Mouse (Mus musculus): Measurements from ENCODE around the gene Tigd3. TPM values are rescaled to one million over a fixed set of nuclear protein-coding genes. Genes with fewer than 3 reads are reported as not detected.
A peak's percentile ranks its signal among the peaks of the same experiment; 100 is the strongest.
"Not testable (repeated sequence)": the region's sequence is repeated elsewhere in the genome, so short reads cannot be mapped to it uniquely, and the experiment has no call there.

The Tigd3 gene
- total RNA-seq, 2 experiments from 2014 or later = 0.90 to 1.1 TPM

- DNase-seq (ENCODE audit: low spot score in 2 of 2) = no peak
Observed at GRCm38 (mm10) chr19:5922119-5922942, 28.4 kb upstream of the Tigd3 start.

GRCm38 (mm10) chr19:5921715-5922114, 27.8 kb upstream of the Tigd3 start:
- DNase-seq (ENCODE audit: low spot score in 2 of 2) = no peak

DNA sequence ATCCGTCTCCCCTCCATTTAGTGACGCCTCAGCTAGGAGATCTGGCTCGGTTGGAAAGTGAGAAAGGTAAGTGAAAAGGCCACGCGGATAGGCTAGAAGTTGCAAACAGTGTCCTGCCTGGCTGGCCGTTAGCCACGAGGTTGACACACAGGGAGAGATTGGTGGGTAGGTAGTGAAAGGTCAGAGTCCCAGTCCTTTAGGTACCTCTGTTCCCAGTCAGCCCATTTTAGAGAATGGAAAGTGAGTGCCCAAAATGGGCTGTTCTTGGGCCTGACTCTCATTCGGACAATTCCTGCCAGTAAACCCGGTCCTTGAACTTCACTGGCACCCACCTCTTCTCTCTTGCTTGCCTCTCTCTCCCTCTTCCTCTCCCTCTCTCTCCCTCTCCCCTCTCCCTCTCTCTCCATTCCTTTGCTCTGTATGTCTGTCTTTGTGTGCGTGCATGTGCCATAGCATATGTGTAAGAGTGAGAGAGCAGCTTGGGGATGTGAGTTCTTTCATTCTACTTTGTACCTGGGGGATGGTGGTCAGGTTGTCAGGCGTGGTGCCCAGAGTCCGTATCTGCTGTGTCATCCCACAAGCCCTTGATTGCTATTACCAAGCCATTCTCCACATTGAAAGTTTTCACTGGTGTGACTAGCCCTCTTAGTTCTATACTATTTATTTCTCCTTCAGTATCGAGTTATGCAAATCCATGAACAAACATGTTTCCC, 19.2 kb upstream of the Tigd3 start, which contains the start of gene Dpf2:
Gene Dpf2, minus strand, starts transcription at position 4 of the 713 bp plus-strand sequence.
- DNase-seq (ENCODE audit: low spot score in 2 of 2) = no peak

GRCm38 (mm10) chr19:5912103-5913006, 18.4 kb upstream of the Tigd3 start:
- DNase-seq (ENCODE audit: low spot score in 2 of 2) = peak; percentile 97 to 98

GRCm38 (mm10) chr19:5911430-5912102, 17.6 kb upstream of the Tigd3 start:
- DNase-seq (ENCODE audit: low spot score in 2 of 2) = no peak

- no peak for DNase-seq (ENCODE audit: low spot score in 2 of 2)
Observed at GRCm38 (mm10) chr19:5910221-5910620, 16.3 kb upstream of the Tigd3 start.

- DNase-seq (ENCODE audit: low spot score in 2 of 2) = no peak
Observed at GRCm38 (mm10) chr19:5907275-5907674, 13.3 kb upstream of the Tigd3 start.

DNA sequence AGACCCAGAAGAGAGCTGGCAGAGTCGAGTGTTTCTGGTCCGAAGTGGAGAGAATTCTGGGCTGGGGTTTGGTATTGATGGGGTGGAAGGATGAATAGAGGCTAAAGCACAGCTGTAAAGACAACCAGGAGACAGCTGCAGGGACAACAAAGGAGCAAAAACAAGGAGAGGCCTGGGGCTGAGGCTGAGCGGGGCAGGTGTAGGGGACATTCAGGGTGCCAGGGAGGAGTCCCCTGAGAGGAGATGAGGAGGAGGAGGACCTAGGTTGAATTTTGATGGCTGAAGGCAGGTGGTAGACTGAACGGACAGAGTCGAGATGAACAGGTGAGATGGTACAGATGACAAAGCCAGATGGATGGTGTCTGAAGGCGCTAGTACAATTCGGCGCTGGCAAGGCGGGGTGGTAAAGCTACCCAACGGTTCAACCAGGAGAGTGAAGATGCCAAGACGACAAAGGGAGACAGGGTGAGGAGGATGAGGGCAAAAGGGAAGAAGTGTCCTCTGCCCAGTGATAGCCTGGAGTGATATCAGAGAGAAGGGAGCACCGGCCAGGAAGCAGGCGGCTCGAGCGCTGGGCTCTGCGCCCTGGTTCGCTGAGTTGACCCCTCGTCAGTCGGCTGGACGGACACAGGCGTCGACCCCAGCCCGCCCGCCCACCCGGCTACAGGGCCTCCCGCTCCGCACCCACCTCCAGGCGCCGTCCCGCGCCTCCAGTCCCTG, 507 bp downstream of the Tigd3 start:
- no peak for DNase-seq (ENCODE audit: low spot score in 2 of 2)

GRCm38 (mm10) chr19:5892735-5893134, 1.2 kb downstream of the Tigd3 start:
- no peak for DNase-seq (ENCODE audit: low spot score in 2 of 2)

GRCm38 (mm10) chr19:5892262-5892661, 1.7 kb downstream of the Tigd3 start:
- no peak for DNase-seq (ENCODE audit: low spot score in 2 of 2)

DNA sequence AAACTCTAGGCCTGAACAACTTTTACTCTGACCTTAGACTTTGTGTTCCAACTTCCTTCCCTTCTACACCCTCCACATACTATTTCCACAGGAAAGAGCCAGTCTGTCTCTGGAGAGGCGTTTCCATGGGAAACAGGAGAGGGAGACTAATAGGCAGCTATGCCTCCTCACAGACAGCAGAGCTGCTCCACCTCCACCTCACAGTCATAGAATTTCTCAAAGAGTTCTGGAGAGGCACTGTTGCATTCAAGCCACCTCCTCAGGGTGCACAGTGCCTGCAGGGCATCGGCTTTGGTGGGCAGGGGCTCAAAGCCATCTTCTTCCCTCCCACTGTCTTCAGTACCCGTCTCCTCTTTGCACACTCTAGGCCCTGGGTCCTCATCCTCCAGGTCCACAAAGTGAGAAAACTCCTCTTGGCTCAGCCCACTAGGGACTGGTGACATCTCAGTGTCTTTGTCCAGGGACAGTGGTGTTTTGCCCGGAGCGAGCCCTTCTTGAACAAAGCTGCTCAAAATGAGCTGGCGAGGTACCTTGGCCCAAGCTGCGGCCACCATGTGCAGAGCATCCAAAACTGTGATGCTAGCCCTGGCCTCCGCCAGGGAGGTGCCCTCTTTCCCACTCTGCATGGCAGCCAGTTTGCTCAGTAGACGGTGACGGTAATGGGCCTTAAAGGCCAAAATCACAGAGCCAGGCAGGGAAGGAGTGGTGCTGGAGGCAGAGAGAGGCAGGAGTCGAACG, 2.3 kb downstream of the Tigd3 start:
- no peak for DNase-seq (ENCODE audit: low spot score in 2 of 2)

DNA sequence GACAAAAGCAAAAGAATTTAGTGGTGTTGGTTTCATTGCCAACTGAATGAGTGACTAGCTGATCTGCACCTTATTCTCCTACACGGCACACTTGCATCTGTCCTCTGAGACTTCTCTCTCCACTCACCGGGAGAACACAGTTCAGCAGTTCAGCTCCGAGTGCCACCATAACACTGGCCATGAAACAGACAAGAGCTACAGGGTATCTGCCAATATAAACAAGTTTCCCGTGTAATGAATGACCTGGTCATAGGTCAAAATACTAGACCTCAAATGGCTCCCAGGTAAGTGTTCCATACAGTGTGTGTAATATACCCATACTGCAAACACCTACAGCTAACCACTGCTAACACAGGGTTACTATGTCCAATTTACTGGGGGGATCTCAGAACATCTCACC, 4.7 kb downstream of the Tigd3 start:
- DNase-seq (ENCODE audit: low spot score in 2 of 2) = no peak

- no peak for DNase-seq (ENCODE audit: low spot score in 2 of 2)
Observed at GRCm38 (mm10) chr19:5887234-5887815, 6.6 kb downstream of the Tigd3 start.

DNA sequence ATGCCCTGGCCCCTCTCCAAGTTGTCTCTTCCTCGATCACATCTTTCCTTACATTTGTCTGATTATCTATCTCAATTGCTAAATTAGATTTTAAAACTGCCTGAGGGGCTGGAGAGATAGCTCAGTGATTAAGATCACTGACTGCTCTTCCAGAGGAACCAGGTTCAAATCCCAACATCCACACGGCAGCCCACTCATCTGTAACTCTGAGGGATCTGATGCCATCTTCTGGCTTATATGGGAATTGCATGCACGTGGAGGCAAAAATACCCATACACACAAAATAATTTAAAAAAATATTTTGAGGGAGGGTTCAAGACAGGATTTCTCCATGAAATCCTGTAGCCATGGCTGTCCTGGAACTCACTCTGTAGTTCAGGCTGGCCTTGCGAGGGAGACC, 8.1 kb downstream of the Tigd3 start:
- no peak for DNase-seq (ENCODE audit: low spot score in 2 of 2)

DNA sequence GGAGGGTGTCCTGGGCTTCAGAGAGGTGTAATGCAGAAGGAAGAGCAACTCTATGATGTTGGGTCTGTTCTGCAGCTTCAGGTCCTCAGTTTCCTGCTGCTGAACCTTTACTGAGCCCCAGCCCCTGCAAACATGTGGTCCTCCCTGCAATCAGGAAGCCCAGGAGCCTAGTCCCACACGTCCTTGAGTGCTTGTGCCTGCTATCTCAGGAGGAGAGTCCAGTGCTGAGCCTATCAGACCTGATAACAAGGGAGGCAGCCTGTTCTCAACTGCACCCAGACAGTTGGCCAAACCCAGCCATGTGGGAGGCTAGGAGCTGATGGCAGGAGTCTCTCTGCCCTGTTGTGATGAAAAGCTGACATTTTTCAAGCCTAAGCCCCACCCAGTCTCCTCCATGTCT, 10.0 kb downstream of the Tigd3 start:
- peak in 1 of 2 experiments; percentile 14 for DNase-seq (ENCODE audit: low spot score in 2 of 2)

GRCm38 (mm10) chr19:5882079-5882478, 11.9 kb downstream of the Tigd3 start:
- DNase-seq (ENCODE audit: low spot score in 2 of 2) = not testable (repeated sequence)

DNA sequence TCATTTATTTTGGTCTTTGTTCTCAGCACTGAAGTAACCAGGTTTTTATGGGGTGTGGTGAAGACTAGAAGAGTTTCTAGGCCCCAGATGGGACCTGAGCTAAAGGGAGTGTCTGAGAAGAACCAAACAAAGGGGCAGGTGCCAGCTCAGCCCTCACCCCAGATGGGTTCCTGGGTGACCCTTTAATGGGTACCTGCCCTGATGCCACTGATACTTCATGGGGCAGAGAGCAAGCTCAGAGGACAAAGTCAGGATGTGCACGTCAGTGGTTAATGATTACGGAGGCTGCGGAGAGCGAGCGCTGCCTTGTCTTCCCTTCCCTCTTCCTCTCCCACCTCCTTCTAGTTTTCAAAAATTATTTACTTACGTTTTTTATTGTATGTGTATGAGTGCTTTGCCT, 12.8 kb downstream of the Tigd3 start:
- no peak for DNase-seq (ENCODE audit: low spot score in 2 of 2)

DNA sequence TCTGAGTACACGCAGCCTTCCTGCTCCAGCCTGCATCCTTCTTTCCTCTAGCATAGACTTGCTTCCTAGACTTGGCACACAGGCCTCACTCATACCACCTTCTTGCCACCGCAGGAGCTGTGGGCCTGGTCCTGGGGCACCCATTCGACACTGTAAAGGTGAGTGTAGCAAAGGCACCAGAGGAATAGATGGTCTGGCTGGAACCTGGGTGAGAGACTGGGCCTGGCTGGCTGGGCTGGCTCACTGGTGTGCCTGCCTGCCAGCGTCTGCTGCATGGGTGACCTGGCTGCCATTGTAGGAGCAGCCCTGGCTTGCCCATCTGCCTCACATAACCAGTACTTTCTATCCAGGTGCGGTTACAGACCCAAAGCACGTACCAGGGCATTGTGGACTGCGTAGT, 14.2 kb downstream of the Tigd3 start:
- no peak for DNase-seq (ENCODE audit: low spot score in 2 of 2)

DNA sequence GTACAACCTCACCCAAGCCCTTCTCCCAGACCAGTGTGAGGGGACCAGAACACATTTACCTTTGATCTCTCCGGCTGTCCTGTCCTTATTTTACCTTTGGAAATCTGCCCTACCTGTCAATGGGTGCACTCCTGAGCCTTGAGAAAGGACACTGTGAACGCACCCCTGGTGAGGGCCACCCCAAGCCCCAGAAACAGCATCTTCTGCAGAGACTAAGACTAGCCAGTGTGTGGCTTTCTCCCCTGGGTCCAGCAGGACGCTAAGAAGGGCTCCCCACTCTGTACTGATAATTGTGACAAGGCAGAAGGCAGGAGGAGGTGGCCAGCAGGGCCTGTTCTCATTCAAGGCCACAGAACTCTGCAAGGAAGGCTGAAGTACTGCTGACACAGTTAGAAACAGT, 15.0 kb downstream of the Tigd3 start:
- DNase-seq (ENCODE audit: low spot score in 2 of 2) = no peak

Measured in adrenal gland, adult 18-20 months (tissue).